Mouse (Mus musculus) liver, adult 2 months (tissue): ENCODE measurements around the gene Tmem87a. TPM values are rescaled to one million over a fixed set of nuclear protein-coding genes. Genes with fewer than 3 reads are reported as not detected.

ENCODE experiments used
- DNase-seq: peaks from one replicate; pipeline ENCODE4 v3.0.0-alpha.2; 2011; ENCODE audit warnings: low read depth, low spot score; ENCODE audit errors: extremely low read depth
- H3K27ac ChIP-seq: fragments of 200-500 bp; replicated peaks from 2 replicates; pipeline ENCODE4 v1.5.1; 2012; ENCODE audit warnings: low read depth, mild to moderate bottlenecking, control low read depth, inconsistent platforms, low read length; ENCODE audit not compliant: insufficient read depth
- H3K27me3 ChIP-seq: fragments of 200-500 bp; 2 replicates; pipeline ENCODE4 v1.6.1; 2012; ENCODE audit warnings: mild to moderate bottlenecking, moderate library complexity, low read length, inconsistent platforms; ENCODE audit not compliant: control insufficient read depth, insufficient read depth
- H3K36me3 ChIP-seq: fragments of 200-500 bp; 2 replicates; pipeline ENCODE4 v1.6.1; 2012; ENCODE audit warnings: low read length, inconsistent platforms; ENCODE audit not compliant: control insufficient read depth, insufficient read depth
- H3K4me1 ChIP-seq: fragments of 200-500 bp; 2 replicates; pipeline ENCODE4 v1.6.1; 2011; ENCODE audit warnings: low read length; ENCODE audit not compliant: control insufficient read depth, insufficient read depth
- H3K4me3 ChIP-seq: fragments of 200-500 bp; 2 replicates; pipeline ENCODE4 v1.5.1; 2011; ENCODE audit warnings: low read depth, mild to moderate bottlenecking, control low read depth, low read length, moderate library complexity; ENCODE audit not compliant: insufficient read depth
- H3K79me2 ChIP-seq: fragments of 200-500 bp; 2 replicates; pipeline ENCODE4 v1.6.1; 2012; ENCODE audit warnings: inconsistent platforms, mild to moderate bottlenecking, low read length, moderate library complexity; ENCODE audit not compliant: control insufficient read depth, insufficient read depth
- H3K9ac ChIP-seq: fragments of 200-500 bp; 2 replicates; pipeline ENCODE4 v1.6.1; 2012; ENCODE audit warnings: low read depth, mild to moderate bottlenecking, control low read depth, inconsistent platforms, low read length
- CTCF ChIP-seq: fragments of 200-500 bp; IDR thresholded peaks from 2 replicates; pipeline ENCODE4 v1.5.1; 2011; ENCODE audit warnings: low read depth, low read length, control low read depth
- POLR2A ChIP-seq: fragments of 200-500 bp; IDR thresholded peaks from 2 replicates; pipeline ENCODE4 v1.6.1; 2011; ENCODE audit warnings: low read length, control low read depth; ENCODE audit not compliant: insufficient read depth; ENCODE audit errors: extremely low read depth
- WGBS: fragments of 180-500 bp; shearing (Covaris S2); methylation state at CpG from one replicate; pipeline ENCODE4 v1.1.7; 2018; 5-methylcytosine and 5-hydroxymethylcytosine counted together
- polyA plus RNA-seq: library from polyadenylated mRNA; depleted of rRNA; stranded (reverse); fragments of >200 nt; gene quantifications from 2 replicates; pipeline ENCODE4 v1.2.3, GENCODE M21; 2012; rRNA removed
- total RNA-seq: library from RNA; depleted of rRNA; stranded (reverse); fragments of >200 nt; gene quantifications from 2 replicates; pipeline ENCODE4 v1.2.3, GENCODE M21; 2014; rRNA removed

Gene Tmem87a
- total RNA-seq (14.0 and 15.7 TPM in 2 replicates), polyA plus RNA-seq (2.1 and 4.3 TPM in 2 replicates)

DNA sequence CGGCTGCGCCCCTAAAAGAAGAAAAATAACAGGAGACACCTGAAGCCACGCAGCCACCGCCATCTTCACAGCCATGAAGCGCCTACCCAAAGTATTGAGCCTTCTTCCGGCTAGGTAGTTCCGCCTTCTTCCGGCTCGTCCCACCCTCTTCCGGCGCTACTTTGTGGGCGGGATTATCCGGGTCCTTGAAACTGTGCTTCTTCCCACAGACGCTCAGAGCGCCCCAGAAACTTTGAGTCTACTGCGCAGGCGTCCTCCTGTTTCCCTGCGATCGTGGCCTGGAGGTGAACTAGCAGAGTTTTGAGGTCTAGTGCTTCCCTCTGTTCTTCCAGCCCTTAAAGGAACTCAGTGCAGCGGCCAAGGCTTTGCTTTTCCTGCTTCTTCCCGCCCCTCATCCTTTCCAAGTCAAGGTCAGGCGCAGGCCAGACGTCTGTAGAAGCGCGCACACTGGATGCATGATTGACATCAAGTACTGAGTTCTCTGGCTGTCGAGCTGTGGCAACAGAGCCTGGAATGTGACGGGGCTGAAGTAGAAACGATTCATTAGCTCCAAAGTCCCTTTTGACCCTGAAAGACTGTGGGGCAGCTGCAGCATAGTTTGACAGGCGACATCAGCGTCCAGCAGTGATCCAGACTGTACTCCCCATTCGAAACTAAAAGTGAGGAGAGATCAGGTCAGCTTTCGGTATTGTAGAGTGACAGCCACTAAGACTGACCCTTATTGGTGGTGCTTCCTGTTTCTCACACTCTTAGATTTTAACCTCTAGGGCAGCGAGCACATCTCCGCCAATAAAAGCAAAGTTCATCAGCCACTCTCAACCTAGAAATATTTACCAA, at the start of gene Tmem87a:
Gene Tmem87a, minus strand, starts transcription at position 128 of the 837 bp plus-strand sequence.
- Histone ChIP-seq H3K36me3 (no peaks in the 10 kb centered on the region; the same call in 1 of the 2 replicates), H3K4me1 (peaks cover 7% of the 10 kb centered on the region), H3K9ac (peak within 1 kb of the TSS; percentile 78), H3K4me3 (peak within 1 kb of the TSS; percentile 68), H3K27ac (peak within 1 kb of the TSS; percentile 87), H3K79me2 (peaks cover 12% of the 10 kb centered on the region; the same call in 1 of the 2 replicates), H3K27me3 (no peaks in the 10 kb centered on the region)
- peak; percentile 39; the same call in 1 of the 2 replicates for TF ChIP-seq POLR2A
- TF ChIP-seq CTCF = no peak
- under 1% methylated on average over 34 of the region's 34 CpGs for WGBS
- peak; percentile 93 for DNase-seq

DNA sequence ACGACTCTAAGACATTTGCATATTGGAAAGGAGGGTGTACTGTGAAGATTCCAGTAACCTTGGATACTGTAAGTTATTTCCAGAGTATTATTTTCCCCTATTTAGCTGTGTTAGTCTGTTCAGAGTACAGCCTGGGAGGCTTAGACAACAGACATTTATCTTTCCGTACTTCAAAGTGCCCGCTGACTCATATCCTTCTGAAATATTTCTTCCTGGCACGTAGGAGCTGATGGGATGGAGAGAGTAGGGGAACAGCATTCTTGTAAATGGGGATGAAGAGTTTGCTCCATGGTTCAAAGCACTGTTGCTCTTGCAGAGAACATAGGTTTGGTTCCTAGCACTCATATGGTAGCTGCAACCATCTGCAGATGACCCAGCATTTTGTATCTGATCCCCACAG, 48.7 kb upstream of the Tmem87a start:
- TF ChIP-seq CTCF (no peak), POLR2A (no peak)
- Histone ChIP-seq H3K27ac (no peak overlapping the region), H3K36me3 (peaks cover 48% of the 10 kb centered on the region), H3K79me2 (no peaks in the 10 kb centered on the region), H3K9ac (no peak overlapping the region), H3K4me3 (no peak overlapping the region), H3K27me3 (no peaks in the 10 kb centered on the region), H3K4me1 (no peaks in the 10 kb centered on the region)
- DNase-seq = no peak
- WGBS = 84% methylated on average over 4 of the region's 4 CpGs

DNA sequence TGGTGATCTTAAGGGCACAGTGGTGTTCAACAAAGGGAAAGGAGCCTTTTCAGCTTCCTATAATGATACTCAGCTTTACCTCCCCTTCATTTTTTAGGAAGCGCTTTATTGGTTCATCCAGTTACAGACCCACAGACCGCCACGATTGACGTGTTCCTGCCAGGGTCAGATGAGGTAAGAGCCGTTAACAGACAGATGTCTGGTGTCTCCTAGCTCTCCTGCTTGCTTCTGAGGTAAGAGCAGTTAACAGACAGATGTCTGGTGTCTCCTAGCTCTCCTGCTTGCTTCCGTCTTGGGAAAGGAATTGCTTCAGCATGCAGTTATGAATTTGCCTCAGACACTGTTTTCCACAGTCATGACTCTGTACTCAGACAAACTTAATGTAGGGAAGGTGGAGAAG, 46.8 kb upstream of the Tmem87a start:
- Histone ChIP-seq H3K27me3 (no peaks in the 10 kb centered on the region), H3K27ac (no peak overlapping the region), H3K36me3 (peaks cover 46% of the 10 kb centered on the region), H3K4me3 (no peak overlapping the region), H3K4me1 (no peaks in the 10 kb centered on the region), H3K9ac (no peak overlapping the region), H3K79me2 (no peaks in the 10 kb centered on the region)
- 85% methylated on average over 6 of the region's 6 CpGs for WGBS
- TF ChIP-seq CTCF = no peak
- TF ChIP-seq POLR2A = no peak
- DNase-seq = no peak

DNA sequence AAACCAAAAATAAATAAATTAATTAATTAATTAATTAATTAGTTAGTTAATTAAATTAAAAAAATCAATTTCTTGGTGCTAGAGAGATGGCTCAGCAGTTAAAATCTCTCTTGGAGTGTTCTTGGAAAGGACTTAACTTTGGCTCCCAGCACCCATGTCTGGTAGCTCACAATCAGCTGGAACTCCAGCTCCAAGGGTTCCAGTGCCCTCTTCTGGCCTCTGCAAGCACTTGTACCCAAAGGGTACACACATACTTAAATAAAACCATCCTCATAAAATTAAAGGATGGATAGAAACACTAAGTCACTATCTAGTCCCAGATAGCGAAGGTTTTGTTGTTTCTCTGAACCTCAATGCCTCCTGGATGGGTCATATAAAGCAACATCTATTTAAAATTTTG, 43.4 kb upstream of the Tmem87a start:
- no peak for TF ChIP-seq CTCF
- no peak for TF ChIP-seq POLR2A
- no peak overlapping the region for H3K4me3 ChIP-seq
- no peaks in the 10 kb centered on the region for H3K27me3 ChIP-seq
- no peaks in the 10 kb centered on the region for H3K79me2 ChIP-seq
- H3K27ac ChIP-seq = no peak overlapping the region
- H3K36me3 ChIP-seq = peaks cover 39% of the 10 kb centered on the region
- H3K9ac ChIP-seq = no peak overlapping the region
- 98% methylated on average over 1 of the region's 1 CpGs for WGBS
- DNase-seq = no peak
- H3K4me1 ChIP-seq = no peaks in the 10 kb centered on the region

DNA sequence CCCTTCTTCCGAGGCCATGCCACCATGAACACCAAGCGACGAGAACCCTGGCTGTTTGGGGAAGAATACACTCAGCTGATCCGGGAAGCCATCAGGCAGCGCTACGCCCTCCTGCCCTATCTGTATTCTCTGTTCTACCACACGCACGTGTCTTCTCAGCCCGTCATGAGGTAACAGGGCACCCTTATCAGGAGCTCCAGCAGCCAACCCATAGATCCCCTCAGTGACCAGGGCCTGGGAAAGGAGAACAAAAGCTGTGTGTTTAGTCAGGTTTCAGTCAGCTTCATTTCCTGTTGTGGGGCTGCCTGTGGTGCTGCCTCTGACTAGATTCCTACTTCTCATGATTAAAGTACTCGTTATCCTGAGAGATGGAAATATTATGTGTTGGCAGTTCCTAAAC, 42.5 kb upstream of the Tmem87a start:
- WGBS = 86% methylated on average over 10 of the region's 10 CpGs
- TF ChIP-seq CTCF (no peak), POLR2A (no peak)
- H3K36me3 ChIP-seq = peaks cover 38% of the 10 kb centered on the region
- no peak overlapping the region for H3K4me3 ChIP-seq
- no peaks in the 10 kb centered on the region for H3K27me3 ChIP-seq
- no peak overlapping the region for H3K27ac ChIP-seq
- H3K4me1 ChIP-seq = no peaks in the 10 kb centered on the region
- H3K79me2 ChIP-seq = no peaks in the 10 kb centered on the region
- H3K9ac ChIP-seq = no peak overlapping the region
- no peak for DNase-seq

DNA sequence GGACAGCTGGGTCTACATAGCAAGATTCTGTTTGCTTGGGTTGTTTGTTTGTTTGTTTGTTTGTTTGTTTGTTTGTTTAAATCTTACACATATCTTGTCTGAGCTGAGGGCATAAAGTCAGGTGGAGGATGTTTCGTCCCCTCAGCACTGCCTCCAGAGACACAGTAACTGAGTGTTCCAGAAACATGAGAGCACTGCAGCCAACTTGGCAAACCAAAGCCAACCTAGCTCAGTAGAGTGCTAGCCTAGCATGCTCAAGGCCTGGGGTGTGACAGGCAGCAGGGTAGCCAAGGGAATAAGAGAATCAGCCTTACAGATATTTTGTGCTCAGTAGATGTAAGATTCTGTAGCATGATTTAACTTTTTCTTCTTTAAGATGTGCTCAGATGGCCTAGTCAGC, 40.6 kb upstream of the Tmem87a start:
- TF ChIP-seq POLR2A (no peak), CTCF (no peak)
- DNase-seq = no peak
- Histone ChIP-seq H3K9ac (no peak overlapping the region), H3K27me3 (no peaks in the 10 kb centered on the region), H3K79me2 (no peaks in the 10 kb centered on the region), H3K4me3 (no peak overlapping the region), H3K27ac (no peak overlapping the region), H3K4me1 (no peaks in the 10 kb centered on the region), H3K36me3 (peaks cover 32% of the 10 kb centered on the region)
- 94% methylated on average over 1 of the region's 1 CpGs for WGBS
